ENCODE assay signal across 9 mouse cellular contexts in genomic region chr6:115049015-115049414, GRCm38 (mm10). TPM values are rescaled to one million over a fixed set of nuclear protein-coding genes. Genes with fewer than 3 reads are reported as not detected.
DNase-seq lines count a peak whose midpoint lies in the region; ATAC-seq and TF ChIP-seq lines count a peak whose summit lies in the region.
"Had no signal": no experiment of that assay in that cellular context is flagged by ENCODE, and none has a peak within 500 bp of the region (broad histone marks: within the 10 kb centered on the region; RNA-seq: fewer than 3 reads in every experiment).

No protein-coding gene starts in this region.

- no peak overlapping the region for H3K4me2 ChIP-seq in intestine, postnatal 0 days (replicated peaks; ENCODE audit: low read depth)
- no peak overlapping the region for H3K4me2 ChIP-seq in intestine, embryonic 16.5 days (ENCODE audit: low read depth, low read length)
- H3K4me2 ChIP-seq: lung, embryonic 15.5 days had no signal

- TF ChIP-seq POLR2A in ES-Bruce4 (IDR thresholded peaks at IDR 0.05; ENCODE audit: insufficient read depth, low read length) = no peak
- TF ChIP-seq POLR2A in bone marrow, adult 2 months (IDR thresholded peaks at IDR 0.05; ENCODE audit: borderline replicate concordance, control insufficient read depth, low read depth, low read length) = no peak

- H3K9ac ChIP-seq in intestine, postnatal 0 days (ENCODE audit: low read depth, low read length) = no peak overlapping the region
- no peak overlapping the region for H3K9ac ChIP-seq in intestine, embryonic 16.5 days (ENCODE audit: low read depth, low read length)
- H3K9ac ChIP-seq in ES-Bruce4 (ENCODE audit: low read depth, poor library complexity, severe bottlenecking) = no peak overlapping the region
- H3K9ac ChIP-seq: lung, embryonic 15.5 days had no signal

- intact Hi-C loops in gastrocnemius, postnatal 14 days (cut with DNase I; ENCODE audit: low total_unique reads) = no loop called here

- no peaks in the 10 kb centered on the region for H3K36me3 ChIP-seq in intestine, postnatal 0 days (ENCODE audit: control insufficient read depth, insufficient read depth)
- H3K36me3 ChIP-seq in intestine, embryonic 16.5 days (ENCODE audit: control insufficient read depth, insufficient read depth, low read length) = no peaks in the 10 kb centered on the region
- no peaks in the 10 kb centered on the region for H3K36me3 ChIP-seq in ES-Bruce4 (ENCODE audit: control insufficient read depth, insufficient read depth, low read length, poor library complexity, severe bottlenecking)
- H3K36me3 ChIP-seq: lung, embryonic 15.5 days had no signal

- ATAC-seq in intestine, postnatal 0 days = no peak
- ATAC-seq in intestine, embryonic 16.5 days = no peak

- peak; percentile 24 for DNase-seq in forelimb bud, embryonic 11.5 days (ENCODE audit: low read depth, low spot score)
- peak; percentile 68 for DNase-seq in retina, postnatal 1 day
- DNase-seq in gastrocnemius, postnatal 14 days = no peak
- DNase-seq in heart, adult 8-10 months (ENCODE audit: low spot score) = no peak

- WGBS in intestine, postnatal 0 days = 17% methylated on average over 4 of the region's 4 CpGs
- WGBS in intestine, embryonic 16.5 days = 15% methylated on average over 4 of the region's 4 CpGs
- WGBS in bone marrow, adult 2 months = 24% methylated on average over 4 of the region's 4 CpGs

- H3K27ac ChIP-seq in intestine, postnatal 0 days (ENCODE audit: low read depth, low read length) = no peak overlapping the region
- H3K27ac ChIP-seq in intestine, embryonic 16.5 days (ENCODE audit: low read length) = no peak overlapping the region
- H3K27ac ChIP-seq in ES-Bruce4 (ENCODE audit: insufficient read depth, low read length) = no peak overlapping the region
- no peak overlapping the region for H3K27ac ChIP-seq in bone marrow, adult 2 months (ENCODE audit: control insufficient read depth, insufficient read depth, low read depth, low read length, poor library complexity)
- H3K27ac ChIP-seq: lung, embryonic 15.5 days had no signal

- no peaks in the 10 kb centered on the region; the same call in 1 of the 2 replicates for H3K27me3 ChIP-seq in intestine, postnatal 0 days (replicated peaks; ENCODE audit: control insufficient read depth, insufficient read depth, low read length)
- no peaks in the 10 kb centered on the region for H3K27me3 ChIP-seq in intestine, embryonic 16.5 days (replicated peaks; ENCODE audit: control insufficient read depth, insufficient read depth, low read length)
- no peaks in the 10 kb centered on the region for H3K27me3 ChIP-seq in ES-Bruce4 (ENCODE audit: control insufficient read depth, insufficient read depth, low read length, poor library complexity, severe bottlenecking)
- H3K27me3 ChIP-seq: lung, embryonic 15.5 days had no signal

- H3K9me3 ChIP-seq in intestine, postnatal 0 days (ENCODE audit: control insufficient read depth) = no peaks in the 10 kb centered on the region
- H3K9me3 ChIP-seq in intestine, embryonic 16.5 days (ENCODE audit: control insufficient read depth, low read length) = no peaks in the 10 kb centered on the region
- no peaks in the 10 kb centered on the region for H3K9me3 ChIP-seq in ES-Bruce4 (replicated peaks; ENCODE audit: control insufficient read depth, insufficient read depth, low read length, poor library complexity, severe bottlenecking)
- H3K9me3 ChIP-seq: lung, embryonic 15.5 days had no signal

- no peaks in the 10 kb centered on the region for H3K4me1 ChIP-seq in intestine, postnatal 0 days (replicated peaks; ENCODE audit: control insufficient read depth, insufficient read depth, low read length)
- H3K4me1 ChIP-seq in intestine, embryonic 16.5 days (ENCODE audit: control insufficient read depth, insufficient read depth, low read length) = no peaks in the 10 kb centered on the region
- no peaks in the 10 kb centered on the region for H3K4me1 ChIP-seq in ES-Bruce4 (ENCODE audit: control insufficient read depth, insufficient read depth, low read length)
- H3K4me1 ChIP-seq in bone marrow, adult 2 months (ENCODE audit: control insufficient read depth, insufficient read depth, low read length) = no peaks in the 10 kb centered on the region
- H3K4me1 ChIP-seq: lung, embryonic 15.5 days had no signal

- no peak overlapping the region for H3K4me3 ChIP-seq in intestine, postnatal 0 days (ENCODE audit: low read depth, low read length)
- H3K4me3 ChIP-seq in intestine, embryonic 16.5 days (ENCODE audit: low read length) = no peak overlapping the region
- no peak overlapping the region for H3K4me3 ChIP-seq in ES-Bruce4 (ENCODE audit: low read depth, low read length)
- H3K4me3 ChIP-seq in bone marrow, adult 2 months (replicated peaks; ENCODE audit: control insufficient read depth, low read depth, low read length) = no peak overlapping the region
- H3K4me3 ChIP-seq: lung, embryonic 15.5 days had no signal

- peak; percentile 69 for TF ChIP-seq CTCF in intestine, postnatal 0 days (IDR thresholded peaks at IDR 0.05; ENCODE audit: low read depth)
- TF ChIP-seq CTCF in ES-Bruce4 (IDR thresholded peaks at IDR 0.05; ENCODE audit: low read depth, low read length) = peak; percentile 90
- TF ChIP-seq CTCF in bone marrow, adult 2 months (IDR thresholded peaks at IDR 0.05; ENCODE audit: control insufficient read depth, insufficient read depth, low read length) = 0 out of 2 replicates have a peak, but pooled peaks have one; percentile 10

- no peak for TF ChIP-seq EP300 in ES-Bruce4 (IDR thresholded peaks at IDR 0.05; ENCODE audit: insufficient read depth, low read depth, low read length)

RNA-seq across cellular contexts. Expression of gene Tamm41, which starts 11.3 kb away (rescaled TPM):
- polyA plus RNA-seq in intestine, postnatal 0 days (2015; fragmentation: Nextera tagmentation; extraction: Ambion mirVana) = 42.6 and 43.8 TPM in 2 replicates
- polyA plus RNA-seq in intestine, embryonic 16.5 days (2015; fragmentation: Nextera tagmentation; extraction: Ambion mirVana) = 58.7 and 66.8 TPM in 2 replicates
- 58.2 and 60.3 TPM in 2 replicates for polyA plus RNA-seq in ES-Bruce4 (2011; ENCODE audit: insufficient read depth, insufficient read length, low read depth, missing spikeins)
- polyA plus RNA-seq in bone marrow, adult 2 months (2011; ENCODE audit: insufficient read depth, insufficient read length, low replicate concordance, missing spikeins) = 25.6 and 28.5 TPM in 2 replicates
- total RNA-seq in gastrocnemius, postnatal 14 days (2021) = 1 to 10 TPM; 8.5 to 8.9 TPM
- 10 to 100 TPM; 11.9 to 14.8 (median 12.8) TPM for total RNA-seq in heart, adult 8-10 months (2022)

Comparison
In these comparisons a context has a peak if more than half of its experiments do, and no peak if none do; other contexts are left out.
1. CTCF ChIP-seq: peak in every context shown above with its lines; median percentile 90 in ES-Bruce4; 69 in intestine, postnatal 0 days; 10 in bone marrow, adult 2 months.
2. DNase-seq: peak in forelimb bud, embryonic 11.5 days (single experiment) and retina, postnatal 1 day (single experiment); none in gastrocnemius, postnatal 14 days (single experiment) and heart, adult 8-10 months (single experiment).